Mouse (Mus musculus): Measurements from ENCODE around the gene Cstl1. TPM values are rescaled to one million over a fixed set of nuclear protein-coding genes. Genes with fewer than 3 reads are reported as not detected.

Cstl1 gene
- polyA plus RNA-seq (2016; fragmentation: Nextera tagmentation; extraction: Ambion mirVana): not detected in 2 replicates

- peaks cover 3% of the 10 kb centered on the region; the same call in 1 of the 2 replicates for H3K4me1 ChIP-seq
- no peaks in the 10 kb centered on the region for H3K27me3 ChIP-seq (ENCODE audit: low read depth, poor library complexity, severe bottlenecking)
- H3K27ac ChIP-seq: no peak within 1 kb of the TSS
- 88% methylated on average over 1 of the region's 1 CpGs for WGBS
- H3K4me3 ChIP-seq: no peak within 1 kb of the TSS
- no peaks in the 10 kb centered on the region for H3K9me3 ChIP-seq (replicated peaks)
- DNase-seq (ENCODE audit: low spot score): no peak
- H3K36me3 ChIP-seq: no peaks in the 10 kb centered on the region
These were observed at the start of gene Cstl1 for GRCm38 (mm10) chr2:148750058-148750457. Gene Cstl1 (plus strand): TSS chr2:148750358.

GRCm38 (mm10) chr2:148706409-148707201, 43.6 kb upstream of the Cstl1 start:
- Histone ChIP-seq H3K4me1 (no peaks in the 10 kb centered on the region), H3K27ac (no peak overlapping the region; the same call in 1 of the 2 replicates), H3K4me3 (no peak overlapping the region), H3K36me3 (peaks cover 8% of the 10 kb centered on the region; the same call in 1 of the 2 replicates), H3K9me3 (replicated peaks) (no peaks in the 10 kb centered on the region), H3K27me3 (ENCODE audit: low read depth, poor library complexity, severe bottlenecking) (no peaks in the 10 kb centered on the region)
- no peak for DNase-seq (ENCODE audit: low spot score)
- WGBS: 88% methylated on average over 15 of the region's 15 CpGs

GRCm38 (mm10) chr2:148707202-148707530, 43.0 kb upstream of the Cstl1 start:
- WGBS: 86% methylated on average over 6 of the region's 6 CpGs
- no peak for DNase-seq (ENCODE audit: low spot score)
- H3K4me1 ChIP-seq: no peaks in the 10 kb centered on the region
- H3K4me3 ChIP-seq: no peak overlapping the region
- peaks cover 8% of the 10 kb centered on the region; the same call in 1 of the 2 replicates for H3K36me3 ChIP-seq
- H3K27me3 ChIP-seq (ENCODE audit: low read depth, poor library complexity, severe bottlenecking): no peaks in the 10 kb centered on the region
- no peaks in the 10 kb centered on the region for H3K9me3 ChIP-seq (replicated peaks)
- no peak overlapping the region for H3K27ac ChIP-seq

GRCm38 (mm10) chr2:148712326-148712725, 37.8 kb upstream of the Cstl1 start:
- H3K27ac ChIP-seq: no peak overlapping the region
- H3K36me3 ChIP-seq: peaks cover 8% of the 10 kb centered on the region; the same call in 1 of the 2 replicates
- no peak overlapping the region for H3K4me3 ChIP-seq
- no peaks in the 10 kb centered on the region for H3K27me3 ChIP-seq (ENCODE audit: low read depth, poor library complexity, severe bottlenecking)
- 79% methylated on average over 3 of the region's 3 CpGs for WGBS
- DNase-seq (ENCODE audit: low spot score): no peak
- H3K4me1 ChIP-seq: no peaks in the 10 kb centered on the region
- H3K9me3 ChIP-seq (replicated peaks): no peaks in the 10 kb centered on the region

GRCm38 (mm10) chr2:148717072-148717471, 33.1 kb upstream of the Cstl1 start:
- H3K4me3 ChIP-seq: no peak overlapping the region
- DNase-seq (ENCODE audit: low spot score): no peak
- H3K27me3 ChIP-seq (ENCODE audit: low read depth, poor library complexity, severe bottlenecking): no peaks in the 10 kb centered on the region
- no peaks in the 10 kb centered on the region for H3K9me3 ChIP-seq (replicated peaks)
- WGBS: 78% methylated on average over 2 of the region's 2 CpGs
- no peaks in the 10 kb centered on the region for H3K36me3 ChIP-seq
- H3K4me1 ChIP-seq: no peaks in the 10 kb centered on the region
- no peak overlapping the region for H3K27ac ChIP-seq

GRCm38 (mm10) chr2:148719271-148719995, 30.7 kb upstream of the Cstl1 start:
- Histone ChIP-seq H3K9me3 (replicated peaks) (no peaks in the 10 kb centered on the region), H3K4me1 (no peaks in the 10 kb centered on the region), H3K36me3 (no peaks in the 10 kb centered on the region), H3K4me3 (no peak overlapping the region), H3K27ac (no peak overlapping the region), H3K27me3 (ENCODE audit: low read depth, poor library complexity, severe bottlenecking) (no peaks in the 10 kb centered on the region)
- no peak for DNase-seq (ENCODE audit: low spot score)
- WGBS: 84% methylated on average over 2 of the region's 2 CpGs

- H3K4me1 ChIP-seq: peaks cover 9% of the 10 kb centered on the region; the same call in 1 of the 2 replicates
- 1% methylated on average over 35 of the region's 35 CpGs for WGBS
- H3K4me3 ChIP-seq: peak overlapping the region; percentile 67
- H3K27ac ChIP-seq: peak overlapping the region; percentile 78
- peak; percentile 52 for DNase-seq (ENCODE audit: low spot score)
- H3K9me3 ChIP-seq (replicated peaks): no peaks in the 10 kb centered on the region
- no peaks in the 10 kb centered on the region for H3K27me3 ChIP-seq (ENCODE audit: low read depth, poor library complexity, severe bottlenecking)
- no peaks in the 10 kb centered on the region for H3K36me3 ChIP-seq
These were observed 18.4 kb upstream of the Cstl1 start for GRCm38 (mm10) chr2:148731614-148732326.

- Histone ChIP-seq H3K4me1 (peaks cover 9% of the 10 kb centered on the region; the same call in 1 of the 2 replicates), H3K27ac (peak within 1 kb of the TSS; percentile 78)
These were observed 17.7 kb upstream of the Cstl1 start, which contains the start of gene Napb for GRCm38 (mm10) chr2:148732327-148733000. Gene Napb (minus strand): TSS chr2:148732467.

GRCm38 (mm10) chr2:148743001-148743400, 7.2 kb upstream of the Cstl1 start:
- DNase-seq (ENCODE audit: low spot score): no peak
- no peaks in the 10 kb centered on the region for H3K4me1 ChIP-seq
- H3K27ac ChIP-seq: no peak overlapping the region
- H3K9me3 ChIP-seq (replicated peaks): no peaks in the 10 kb centered on the region
- H3K4me3 ChIP-seq: no peak overlapping the region
- H3K36me3 ChIP-seq: no peaks in the 10 kb centered on the region
- 87% methylated on average over 3 of the region's 3 CpGs for WGBS
- H3K27me3 ChIP-seq (ENCODE audit: low read depth, poor library complexity, severe bottlenecking): no peaks in the 10 kb centered on the region

More at GRCm38 (mm10) chr2:148732327-148733000, 17.7 kb upstream of the Cstl1 start, which contains the start of gene Napb:
- Histone ChIP-seq H3K27me3 (ENCODE audit: low read depth, poor library complexity, severe bottlenecking) (no peaks in the 10 kb centered on the region), H3K4me3 (peak within 1 kb of the TSS; percentile 67), H3K9me3 (replicated peaks) (no peaks in the 10 kb centered on the region), H3K36me3 (no peaks in the 10 kb centered on the region)
- peak; percentile 90 for DNase-seq (ENCODE audit: low spot score)
- 4% methylated on average over 18 of the region's 18 CpGs for WGBS

GRCm38 (mm10) chr2:148743846-148744407, 6.2 kb upstream of the Cstl1 start:
- no peak overlapping the region for H3K4me3 ChIP-seq
- H3K4me1 ChIP-seq: no peaks in the 10 kb centered on the region
- DNase-seq (ENCODE audit: low spot score): no peak
- H3K9me3 ChIP-seq (replicated peaks): no peaks in the 10 kb centered on the region
- H3K27me3 ChIP-seq (ENCODE audit: low read depth, poor library complexity, severe bottlenecking): no peaks in the 10 kb centered on the region
- WGBS: 81% methylated on average over 3 of the region's 3 CpGs
- no peak overlapping the region for H3K27ac ChIP-seq
- H3K36me3 ChIP-seq: no peaks in the 10 kb centered on the region

GRCm38 (mm10) chr2:148751893-148752813, 2.0 kb downstream of the Cstl1 start:
- WGBS: 23% methylated on average over 15 of the region's 15 CpGs
- no peak overlapping the region for H3K27ac ChIP-seq
- H3K4me1 ChIP-seq: peaks cover 3% of the 10 kb centered on the region; the same call in 1 of the 2 replicates
- no peaks in the 10 kb centered on the region for H3K27me3 ChIP-seq (ENCODE audit: low read depth, poor library complexity, severe bottlenecking)
- no peaks in the 10 kb centered on the region for H3K36me3 ChIP-seq
- DNase-seq (ENCODE audit: low spot score): peak; percentile 65
- H3K9me3 ChIP-seq (replicated peaks): no peaks in the 10 kb centered on the region
- H3K4me3 ChIP-seq: peak overlapping the region; percentile 32

Measured in limb, embryonic 10.5 days (tissue).